Mouse (Mus musculus) small intestine, adult 10 weeks (tissue): ENCODE data around the gene Rhbdl1. TPM values are rescaled to one million over a fixed set of nuclear protein-coding genes. Genes with fewer than 3 reads are reported as not detected.

Source experiments
- polyA plus RNA-seq: library from polyadenylated mRNA; stranded (reverse); fragments of 350-450 nt; fragmentation: Illumina TruSeq; extraction: RNeasy Lipid Tissue Mini Kit (QIAGEN cat#74804); gene quantifications from one replicate; pipeline ENCODE4 v1.2.3, GENCODE M21; 2014; ENCODE audit warnings: low replicate concordance

The Rhbdl1 gene
- not detected for polyA plus RNA-seq

DNA sequence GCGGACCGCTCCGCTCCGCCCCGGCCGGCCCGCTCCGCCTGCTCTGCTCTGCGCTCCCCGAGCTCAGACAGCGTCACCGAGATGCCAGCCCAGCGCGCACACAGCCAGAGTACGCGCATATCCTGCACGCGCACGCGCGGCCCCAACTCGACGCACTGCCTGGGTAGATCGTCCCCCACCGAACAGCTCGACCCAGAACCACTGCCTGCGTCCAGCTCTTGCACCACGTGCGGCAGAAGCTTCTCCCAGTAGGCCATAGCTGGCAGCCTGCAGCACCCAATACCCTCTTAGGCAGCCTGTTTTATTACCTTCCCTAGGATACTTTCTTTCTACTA is at the start of gene Rhbdl1:
TSS of gene Rhbdl1 (minus strand) at position 220 of the 335 bp plus-strand sequence.

DNA sequence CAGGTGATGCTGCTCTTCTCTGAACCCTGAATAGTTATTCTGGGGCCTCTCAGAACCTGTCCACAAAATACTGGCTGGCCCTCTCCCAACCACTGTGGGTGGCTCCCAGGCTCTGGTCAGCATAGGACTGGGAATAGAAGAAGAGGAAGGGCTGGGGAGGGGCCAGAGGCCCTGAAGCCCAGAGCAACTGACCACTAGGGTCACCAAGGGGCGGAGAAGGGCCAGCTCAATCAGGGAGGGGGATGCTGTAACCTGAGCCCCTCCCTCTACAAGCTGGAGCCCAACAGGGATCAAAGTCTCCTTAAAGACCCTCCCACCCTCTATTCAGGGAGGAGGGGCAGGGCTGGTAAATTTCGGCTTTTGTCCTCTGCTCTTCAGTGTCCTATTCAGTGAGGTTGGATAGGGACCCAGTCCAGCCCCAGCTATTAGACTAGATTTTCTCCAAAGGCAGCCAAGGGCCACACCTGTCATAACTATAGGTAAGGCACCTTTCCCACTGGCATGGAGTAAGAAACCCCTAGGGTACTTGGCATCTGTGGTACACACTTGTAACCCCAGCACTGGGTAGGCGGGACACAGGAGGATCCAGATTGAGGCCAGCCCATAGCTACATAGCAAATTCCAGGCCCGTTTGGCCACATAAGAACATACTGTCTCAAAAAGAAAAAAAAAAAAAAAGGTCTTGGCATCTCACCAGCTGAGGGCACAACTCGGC is 43.3 kb upstream of the Rhbdl1 start, which contains the start of gene Wfikkn1:
TSS of gene Wfikkn1 (minus strand) at position 663 of the 715 bp plus-strand sequence.

DNA sequence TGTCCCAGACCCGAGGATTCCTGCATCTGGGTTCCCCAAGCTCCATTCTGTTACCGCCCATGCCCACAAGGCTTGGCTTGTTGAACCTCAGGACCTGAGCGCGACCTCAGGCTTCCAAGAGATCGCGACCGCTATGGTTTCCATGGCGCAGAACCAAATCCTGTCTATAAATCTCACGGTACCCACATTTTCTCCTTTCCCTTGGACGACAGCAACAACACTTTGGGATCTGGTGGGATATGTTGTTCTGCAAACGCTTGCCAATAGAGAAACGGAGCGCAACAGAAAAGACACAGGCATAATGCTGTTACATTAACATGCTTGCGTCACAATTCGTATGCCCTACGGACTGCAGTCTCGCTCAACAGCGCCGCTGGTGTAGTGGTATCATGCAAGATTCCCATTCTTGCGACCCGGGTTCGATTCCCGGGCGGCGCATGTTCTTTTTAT is 37.7 kb upstream of the Rhbdl1 start, which contains the start of gene Mettl26:
TSS of gene Mettl26 (plus strand) at position 354 of the 450 bp plus-strand sequence.

DNA sequence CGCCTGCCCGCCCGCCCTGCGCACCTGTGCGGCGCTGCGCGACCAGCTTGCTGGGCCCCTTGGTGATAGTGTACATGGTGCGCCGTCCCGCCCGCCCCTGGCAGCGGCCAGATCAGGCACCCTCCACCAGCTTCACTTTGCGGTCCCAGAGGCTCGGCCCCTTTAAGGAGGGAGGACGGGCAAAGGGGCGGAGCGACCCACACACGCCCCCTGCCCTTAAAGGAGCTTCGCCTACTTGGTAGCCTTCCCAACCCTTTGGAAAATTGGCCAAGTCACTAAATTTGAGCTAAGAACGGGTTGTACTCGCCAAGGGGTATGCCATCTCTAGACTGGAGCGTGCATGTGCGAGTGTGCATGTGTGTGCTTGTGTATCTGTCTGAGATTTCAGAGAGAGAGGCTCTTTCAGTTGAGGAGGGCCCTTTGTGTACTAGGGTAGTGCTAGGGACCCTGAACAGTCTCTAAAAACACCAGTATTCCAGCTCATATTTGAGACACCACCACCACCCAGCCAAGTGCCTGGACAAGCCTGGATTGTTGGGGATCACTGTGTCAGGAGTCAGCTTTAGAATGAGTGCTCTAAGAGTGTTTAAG is 31.6 kb upstream of the Rhbdl1 start, which contains the start of gene Mcrip2:
TSS of gene Mcrip2 (minus strand) at position 164 of the 591 bp plus-strand sequence.

DNA sequence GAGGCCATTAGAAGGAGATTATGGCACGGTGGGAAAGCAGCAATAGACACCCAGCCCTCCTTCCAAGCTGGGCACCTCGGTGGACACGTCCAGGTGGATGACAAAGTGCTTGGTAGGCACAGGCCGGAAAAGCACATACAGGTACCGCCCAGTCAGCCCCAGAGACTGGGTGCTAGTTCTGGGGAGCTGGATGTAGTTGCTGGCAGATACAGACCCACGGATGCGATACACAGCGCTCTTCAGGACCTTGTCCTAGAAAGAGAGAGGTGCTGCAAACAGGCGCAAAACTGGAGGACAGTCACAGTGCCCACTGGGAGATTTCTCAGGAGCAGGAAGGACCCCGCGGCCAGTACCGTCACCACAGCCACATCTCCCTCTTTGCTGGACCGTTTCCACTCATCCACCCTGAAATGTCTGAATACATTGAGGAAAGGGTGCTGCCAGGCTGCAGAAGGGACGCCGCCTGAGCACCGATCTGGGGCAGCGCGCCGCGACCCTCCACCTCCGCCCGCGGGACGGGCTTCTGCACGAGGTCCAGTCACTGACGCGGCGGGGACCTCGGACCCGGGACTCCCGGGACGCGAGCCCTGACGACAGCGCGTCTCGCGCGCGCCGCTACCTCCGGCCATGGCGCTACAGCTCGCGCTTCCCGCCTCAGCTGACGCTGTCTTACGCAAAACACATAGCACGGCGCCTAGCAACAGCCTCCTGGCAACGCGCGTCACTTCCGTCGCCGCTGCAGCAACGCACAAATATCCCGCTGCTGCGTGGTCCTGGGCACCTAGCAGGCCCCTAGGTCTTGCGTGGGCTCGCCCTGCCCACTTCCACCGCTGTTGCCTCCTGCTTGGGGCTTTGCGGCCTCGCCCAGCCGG is 24.0 kb upstream of the Rhbdl1 start, which contains the start of gene Wdr90:
TSS of gene Wdr90 (minus strand) at position 670 of the 872 bp plus-strand sequence.

DNA sequence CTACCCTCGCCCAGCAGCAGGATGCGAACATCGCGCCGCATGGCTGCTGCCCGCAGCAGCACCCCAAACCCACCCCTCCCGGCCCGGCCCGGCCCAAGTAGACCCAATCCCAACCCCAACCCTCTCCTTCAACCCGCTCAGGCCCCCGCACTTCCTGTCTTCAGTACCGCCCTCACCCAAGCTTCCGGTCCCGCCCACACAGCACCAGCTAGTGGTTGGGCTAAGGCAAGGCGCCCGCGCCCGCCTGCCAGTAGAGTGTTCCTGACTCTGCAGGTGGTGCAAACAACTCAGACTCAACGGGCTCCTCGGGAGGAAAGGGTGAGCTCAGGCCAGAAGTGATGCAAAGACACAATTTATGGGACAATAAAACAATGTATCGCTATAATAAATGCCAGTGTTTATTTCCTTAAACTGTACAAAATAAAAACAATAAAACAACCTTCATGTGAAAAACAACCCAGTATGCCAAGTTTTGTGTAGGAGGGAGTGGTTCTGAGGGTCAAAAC is 7.4 kb upstream of the Rhbdl1 start, which contains the start of gene Rhot2:
TSS of gene Rhot2 (minus strand) at position 456 of the 506 bp plus-strand sequence.

DNA sequence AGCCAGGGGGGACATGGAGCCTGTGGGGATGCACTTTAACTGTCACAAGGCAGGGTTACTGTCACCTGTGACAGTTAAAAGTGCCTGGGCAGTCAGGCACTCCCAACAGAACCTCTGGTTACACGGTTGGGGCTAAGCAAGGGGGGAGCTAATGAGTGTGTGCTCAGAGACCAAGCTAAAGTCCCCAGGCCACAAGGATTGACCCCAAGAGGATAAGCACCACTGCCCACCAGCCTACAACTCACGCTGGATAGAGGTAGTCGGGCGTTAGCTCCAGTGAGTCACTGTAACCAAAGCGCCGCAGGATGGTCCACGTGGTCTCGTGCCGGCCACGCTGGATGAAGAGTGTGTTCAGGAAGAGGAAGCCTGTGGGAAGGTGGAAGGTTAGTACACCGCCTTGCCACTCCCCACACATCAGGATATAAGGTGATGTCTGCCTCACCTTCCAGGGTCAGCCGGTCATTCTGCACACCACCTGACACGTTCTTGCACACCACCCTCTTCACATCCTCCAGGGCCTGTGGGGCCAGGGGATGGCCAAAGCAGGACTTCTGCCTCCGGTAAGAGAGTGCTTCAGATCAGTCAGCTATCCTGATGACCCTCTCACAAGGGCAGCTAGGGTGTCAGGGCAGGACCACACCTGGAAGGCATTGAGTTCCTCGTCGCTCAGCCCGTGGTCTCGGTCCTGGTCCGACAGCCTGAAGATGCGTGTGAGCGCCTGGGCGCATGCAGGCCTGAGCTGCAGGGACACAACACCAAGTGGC is 4.2 kb upstream of the Rhbdl1 start, which contains the start of gene Gm20683:
TSS of gene Gm20683 (minus strand) at position 647 of the 764 bp plus-strand sequence.

DNA sequence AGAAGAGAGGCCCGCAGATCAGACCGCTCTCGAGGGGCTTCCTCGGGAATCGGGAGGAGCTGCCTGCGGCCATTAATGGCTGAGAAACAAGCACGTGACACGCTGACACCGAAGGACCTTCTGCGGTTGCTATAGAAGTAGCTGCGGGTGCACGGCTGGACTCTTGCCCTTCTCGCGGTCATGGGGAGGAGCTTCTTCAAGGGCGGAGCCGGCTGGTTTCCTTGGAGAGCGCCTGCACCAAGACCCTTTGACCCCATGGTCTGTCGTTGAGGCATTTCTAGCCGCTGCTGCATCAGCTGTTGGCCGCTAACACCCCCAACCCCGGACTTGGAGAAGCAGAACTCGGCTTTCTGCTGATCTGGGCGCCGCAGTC is 3.8 kb downstream of the Rhbdl1 start, which contains the start of gene Stub1:
TSS of gene Stub1 (minus strand) at position 114 of the 373 bp plus-strand sequence.

DNA sequence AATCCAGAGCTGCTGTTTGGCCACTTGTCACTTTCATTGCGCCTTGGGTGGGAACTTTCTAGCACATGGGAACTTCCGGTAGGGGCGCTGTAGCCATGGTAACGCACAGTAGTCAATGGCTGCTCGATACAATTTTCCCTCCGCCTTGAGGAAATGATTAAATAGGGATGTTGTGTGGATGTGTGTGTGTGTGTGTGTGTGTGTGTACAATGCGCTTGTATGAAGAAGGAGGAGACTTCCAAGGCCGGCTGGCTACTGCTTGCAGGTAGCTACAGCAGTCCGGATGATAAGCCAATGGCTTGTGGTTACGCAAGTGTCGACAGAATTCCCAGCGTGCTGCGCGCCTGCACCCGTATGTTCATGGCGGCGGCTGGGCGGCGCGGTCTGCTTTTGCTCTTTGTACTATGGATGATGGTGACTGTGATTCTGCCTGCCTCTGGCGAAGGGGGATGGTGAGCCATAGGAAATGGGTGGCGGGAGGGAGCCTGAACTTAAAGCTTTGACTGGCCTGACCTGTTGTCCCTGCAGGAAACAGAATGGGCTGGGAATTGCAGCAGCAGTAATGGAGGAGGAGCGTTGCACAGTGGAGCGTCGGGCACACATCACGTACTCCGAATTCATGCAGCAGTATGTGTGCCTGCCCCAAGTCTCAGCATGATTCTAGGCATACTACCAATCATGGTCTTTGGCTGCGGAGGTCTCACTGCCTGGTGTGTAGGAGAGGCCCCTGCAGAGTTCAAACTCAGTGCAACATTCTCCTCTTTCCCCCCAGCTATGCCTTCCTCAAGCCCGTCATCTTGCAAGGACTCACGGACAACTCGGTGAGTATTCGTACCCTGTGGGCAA is 8.2 kb downstream of the Rhbdl1 start, which contains the start of gene Jmjd8:
TSS of gene Jmjd8 (plus strand) at position 156 of the 846 bp plus-strand sequence.

DNA sequence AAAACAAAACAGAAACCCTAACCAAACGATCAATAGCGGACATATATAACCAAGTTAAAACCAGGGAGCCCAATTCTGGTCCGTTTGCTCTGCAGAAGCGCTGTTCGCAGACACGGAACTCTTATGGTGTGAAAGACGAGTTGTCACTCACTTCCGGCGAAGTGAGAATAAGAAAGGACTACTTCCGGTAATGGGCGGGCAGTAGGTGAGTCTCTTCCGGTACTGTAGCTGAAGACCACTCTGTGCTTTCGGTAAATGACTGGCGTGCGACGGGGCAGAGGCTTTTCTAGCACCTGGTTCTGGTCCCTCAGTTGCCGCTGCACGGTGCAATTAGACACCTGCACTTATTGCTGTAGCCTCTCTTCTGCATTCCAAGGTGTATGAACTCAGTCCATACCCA is 13.6 kb downstream of the Rhbdl1 start, which contains the start of gene Wdr24:
TSS of gene Wdr24 (plus strand) at position 176 of the 400 bp plus-strand sequence.

DNA sequence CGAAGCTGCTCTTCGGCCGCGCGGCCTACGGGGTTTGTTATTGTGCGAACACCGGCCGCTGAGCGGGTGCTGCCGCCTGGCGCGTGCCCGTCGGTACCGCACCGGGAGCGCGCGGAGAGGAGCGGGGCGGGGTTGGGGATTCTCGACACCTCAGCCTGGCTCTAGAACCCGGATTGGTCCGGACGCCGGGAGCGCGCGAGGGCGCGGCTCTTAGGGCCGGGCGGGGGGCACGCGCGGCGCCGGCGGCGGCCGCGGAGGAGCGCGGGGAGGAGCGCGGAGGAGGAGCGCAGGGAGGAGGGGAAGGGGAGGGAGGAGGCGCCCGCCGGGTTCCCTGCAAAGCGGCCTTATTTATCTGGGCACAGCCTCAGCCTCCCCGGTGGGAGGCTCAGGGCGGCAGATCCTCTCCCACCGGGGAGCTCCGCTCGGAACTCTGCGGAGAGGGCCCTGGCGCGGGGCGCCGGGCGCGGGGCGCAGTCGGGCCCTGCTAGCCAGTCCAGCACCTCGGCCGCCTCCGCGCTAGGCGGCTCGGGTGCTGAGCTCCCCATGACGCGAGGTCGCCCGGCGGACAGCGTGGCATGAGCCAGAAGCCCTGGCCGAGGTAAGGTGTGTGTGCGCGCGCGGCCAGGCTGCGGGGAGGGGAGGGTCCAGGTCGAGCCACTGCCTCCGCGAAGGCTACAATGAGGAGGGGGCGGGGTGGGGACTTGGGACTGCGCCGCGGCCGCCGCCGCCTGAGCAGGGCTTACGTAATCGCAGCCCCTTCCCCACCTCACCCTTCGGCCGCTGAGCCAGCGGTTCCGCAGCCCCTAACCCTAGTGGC is 28.1 kb downstream of the Rhbdl1 start, which contains the start of gene Fbxl16:
TSS of gene Fbxl16 (plus strand) at position 297 of the 817 bp plus-strand sequence.

DNA sequence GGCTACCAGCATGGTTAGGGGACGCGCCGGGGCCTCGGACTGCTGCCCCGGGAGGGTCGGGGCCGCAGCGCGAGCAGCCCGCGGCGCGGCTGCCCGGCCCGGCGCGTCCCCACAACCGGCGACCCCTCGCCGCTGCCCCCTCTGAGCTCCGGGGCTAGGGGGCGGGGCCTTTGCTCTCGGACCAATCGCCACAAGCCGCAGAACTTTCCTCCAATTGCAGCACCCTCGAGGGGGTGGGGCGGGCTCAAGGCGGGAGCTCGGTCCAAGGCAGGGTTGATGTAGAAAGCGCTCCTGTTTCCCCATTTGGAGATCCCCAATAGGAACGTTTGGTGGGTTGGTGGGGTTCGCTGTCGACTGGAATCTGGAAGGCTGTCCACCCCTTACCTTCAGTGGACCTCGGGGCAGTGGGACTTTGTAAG is 40.1 kb downstream of the Rhbdl1 start, which contains the start of gene Metrn:
TSS of gene Metrn (minus strand) at position 186 of the 419 bp plus-strand sequence.

DNA sequence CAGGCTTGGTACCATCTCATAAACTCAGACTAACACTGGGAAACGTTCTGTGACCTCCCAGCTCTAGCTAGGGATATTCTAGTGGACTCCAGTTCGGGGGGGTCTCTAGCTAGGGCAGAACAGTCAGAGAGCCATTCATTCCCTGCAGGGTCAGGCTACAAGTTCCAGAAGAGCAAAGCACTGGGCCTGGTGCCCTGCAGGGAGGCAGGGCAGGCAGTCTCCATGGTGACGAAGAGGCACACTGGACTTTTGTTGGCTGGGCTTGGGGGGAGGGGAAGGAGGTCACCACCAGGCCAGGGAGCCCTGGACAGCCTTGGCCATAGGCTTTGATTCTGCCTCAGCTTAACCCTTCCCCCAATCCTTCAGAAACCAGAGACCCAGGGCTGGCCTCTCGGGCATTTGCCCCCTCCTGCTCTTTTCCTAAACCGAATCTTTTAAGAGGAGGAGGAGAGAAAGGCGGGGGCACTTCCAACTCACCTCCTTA is 41.4 kb downstream of the Rhbdl1 start, which contains the start of gene AC134908.4:
TSS of gene AC134908.4 (minus strand) at position 51 of the 484 bp plus-strand sequence.

DNA sequence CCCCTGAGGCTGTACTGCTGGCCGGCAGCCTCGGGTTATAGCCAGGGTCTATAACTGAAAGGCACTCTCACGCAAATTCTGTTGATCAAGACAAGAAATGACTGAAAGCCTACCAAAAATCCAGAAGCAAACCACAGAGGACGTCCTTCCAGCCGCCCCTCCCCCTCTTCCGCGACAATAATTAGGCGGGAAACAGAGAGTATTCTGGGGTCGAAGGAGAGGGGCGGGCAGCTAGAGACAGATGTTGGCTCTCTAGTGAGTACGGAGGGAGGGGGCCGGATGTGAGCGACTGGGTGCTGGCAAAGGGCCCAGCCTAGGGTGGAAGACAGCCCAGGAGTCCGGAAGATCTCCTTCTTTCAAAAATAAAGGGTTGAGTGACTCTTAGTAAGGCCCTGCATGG is 44.5 kb downstream of the Rhbdl1 start, which contains the start of gene Fam173a:
TSS of gene Fam173a (minus strand) at position 287 of the 400 bp plus-strand sequence.

DNA sequence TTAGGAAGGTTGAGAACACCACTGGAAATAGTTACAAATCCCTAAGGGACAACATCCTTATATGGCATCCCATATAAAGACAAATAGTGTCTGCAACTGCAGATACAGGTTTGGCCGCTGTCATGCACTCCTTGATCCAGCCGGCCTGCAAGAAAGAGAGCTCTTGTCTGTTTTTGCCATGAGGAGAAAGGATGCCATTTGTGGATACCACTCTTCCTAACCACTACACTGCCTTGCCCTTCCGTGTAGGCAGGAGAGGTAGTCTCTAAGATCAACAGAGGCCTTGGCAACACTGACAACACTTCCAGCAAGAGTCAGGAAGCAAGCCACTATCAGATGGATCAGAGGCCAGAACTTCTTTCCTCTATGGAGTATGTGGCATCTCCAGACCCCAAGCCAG is 50.8 kb downstream of the Rhbdl1 start, which contains the start of gene Ccdc78:
TSS of gene Ccdc78 (plus strand) at position 301 of the 400 bp plus-strand sequence.

DNA sequence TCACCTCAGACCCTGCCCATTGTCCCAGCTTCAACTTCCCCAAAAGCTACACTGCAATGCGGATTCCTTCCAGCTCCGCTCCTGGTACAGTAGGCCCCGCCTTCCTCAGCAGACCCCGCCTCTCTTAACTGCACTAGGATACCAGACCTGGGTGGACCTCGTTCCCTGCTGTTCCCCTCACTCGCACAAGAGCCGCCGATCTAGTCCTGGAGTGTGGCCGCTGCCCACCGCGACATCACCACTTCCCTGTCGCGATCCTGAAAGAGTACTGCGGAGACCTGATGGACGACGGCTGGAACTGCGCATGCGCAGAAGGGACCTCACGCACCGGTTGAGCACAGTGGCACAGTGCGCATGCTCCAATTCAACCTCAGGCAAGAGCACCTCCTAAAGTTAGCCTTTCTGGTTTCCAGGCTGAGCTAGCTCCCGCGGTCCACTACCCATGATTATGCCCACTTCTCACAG is 51.8 kb downstream of the Rhbdl1 start, which contains the start of gene Haghl:
TSS of gene Haghl (minus strand) at position 393 of the 465 bp plus-strand sequence.

